Mouse (Mus musculus) heart, postnatal 14 days (tissue): ENCODE measurements around the gene 4632433K11Rik. TPM values are rescaled to one million over a fixed set of nuclear protein-coding genes. Genes with fewer than 3 reads are reported as not detected.
"Not testable (repeated sequence)": the region's sequence is repeated elsewhere in the genome, so short reads cannot be mapped to it uniquely, and the experiment has no call there.

Experiments used
- DNase-seq, 2 experiments: peaks; one replicate each; pipeline ENCODE4 v3.0.0; 2021 to 2022
- intact Hi-C: fragments of 180-260 bp; cut with DNase I; formaldehyde crosslinking; loops from one replicate; pipeline ENCODE4 v1.15.1; 2025
- total RNA-seq, 2 experiments: library from RNA; stranded (reverse); gene quantifications; 2 replicates each; pipeline ENCODE4 v1.2.3; 2021

The 4632433K11Rik gene
- total RNA-seq, 2 experiments from 2014 or later = not detected

- intact Hi-C loops = no loop called here
- DNase-seq = no peak
Measured at GRCm38 (mm10) chr7:5017931-5018330, 16.0 kb upstream of the 4632433K11Rik start.

- intact Hi-C loops, DNase-seq: not testable (repeated sequence)
Measured at GRCm38 (mm10) chr7:5019576-5019975, 14.3 kb upstream of the 4632433K11Rik start.

DNA sequence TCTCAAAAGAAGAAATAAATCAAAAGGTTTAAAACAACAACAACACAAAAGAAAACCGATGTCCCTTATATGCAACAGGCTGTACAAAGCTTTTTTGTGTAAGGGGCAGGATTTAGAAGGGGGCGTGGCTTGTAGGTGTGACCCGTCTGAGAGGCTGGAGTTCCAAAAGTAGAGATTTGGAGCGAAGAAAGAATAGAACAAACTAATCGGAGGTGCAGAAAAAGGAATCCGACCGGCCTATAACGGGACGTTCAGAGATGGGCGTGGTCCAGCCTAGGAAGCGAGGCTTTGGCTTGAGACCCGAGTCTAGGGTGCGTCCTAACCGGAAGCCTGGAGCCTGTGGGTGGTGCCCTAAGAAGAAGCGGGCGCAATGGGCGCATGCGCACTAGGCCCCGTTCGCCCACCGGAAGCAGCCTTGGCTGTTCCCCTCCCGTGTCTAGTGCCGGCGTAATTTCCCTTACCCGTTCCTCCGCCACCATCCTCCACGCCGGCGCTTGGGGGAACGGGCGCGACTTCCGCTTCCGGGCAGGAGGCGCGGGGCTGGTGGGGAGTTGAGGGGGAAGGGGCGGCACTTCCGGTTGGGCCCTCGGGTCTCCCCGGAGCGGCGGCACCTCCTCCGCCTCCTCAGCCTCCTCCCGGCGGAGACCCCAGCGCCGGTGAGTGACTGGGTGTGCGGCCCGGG lies 13.8 kb upstream of the 4632433K11Rik start, which contains the start of the genes Zfp865 and Ccdc106:
TSS of gene Zfp865 (plus strand) at position 377 of the 682 bp plus-strand sequence.
TSS of gene Ccdc106 (plus strand) at position 554 of the 682 bp plus-strand sequence.
- peak; percentile 99 for DNase-seq
- intact Hi-C loops = no loop called here

DNA sequence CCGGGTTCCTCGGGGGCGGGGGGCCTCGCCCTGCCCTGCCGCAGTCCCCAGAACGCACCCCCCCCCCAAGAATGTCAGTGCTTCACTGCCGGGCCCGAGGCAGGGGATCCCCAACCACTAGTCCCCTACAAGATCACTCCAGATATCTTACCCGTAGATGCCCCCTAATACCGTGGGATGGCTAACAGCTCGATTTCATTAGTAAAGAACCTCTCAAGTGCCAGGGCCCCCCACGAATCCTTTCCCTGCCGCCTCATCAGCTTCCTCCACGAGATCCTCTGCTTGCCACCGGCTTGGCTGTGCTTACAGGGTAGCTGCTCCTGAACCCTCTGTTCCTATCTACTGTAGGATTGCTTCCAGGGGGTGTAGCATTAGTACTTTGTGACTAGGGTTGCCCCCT lies 13.2 kb upstream of the 4632433K11Rik start:
- intact Hi-C loops = no loop called here
- DNase-seq = peak in 1 of 2 experiments; percentile 32

DNA sequence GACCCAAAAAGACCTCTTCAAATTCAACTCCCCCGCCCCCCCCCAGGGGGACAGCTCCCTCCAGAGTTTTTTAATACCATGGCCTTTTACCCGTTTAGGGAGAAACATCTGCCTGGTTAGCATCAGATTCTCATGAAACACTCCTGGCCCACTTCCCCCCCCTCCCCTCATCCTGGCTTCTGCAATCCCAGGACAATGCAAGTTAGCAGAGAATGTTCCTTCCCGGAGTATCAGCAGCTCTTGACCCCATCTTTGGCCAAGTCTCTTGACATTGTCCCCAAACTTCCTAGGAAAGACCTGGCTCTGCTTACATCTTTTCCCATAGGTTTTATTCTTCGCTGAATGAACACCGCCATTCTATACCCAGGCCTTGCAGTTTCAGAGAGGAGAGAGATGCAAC lies 12.7 kb upstream of the 4632433K11Rik start:
- intact Hi-C loops = no loop called here
- DNase-seq = no peak

- intact Hi-C loops = no loop called here
- no peak for DNase-seq
Measured at GRCm38 (mm10) chr7:5029543-5029942, 4.4 kb upstream of the 4632433K11Rik start.

DNA sequence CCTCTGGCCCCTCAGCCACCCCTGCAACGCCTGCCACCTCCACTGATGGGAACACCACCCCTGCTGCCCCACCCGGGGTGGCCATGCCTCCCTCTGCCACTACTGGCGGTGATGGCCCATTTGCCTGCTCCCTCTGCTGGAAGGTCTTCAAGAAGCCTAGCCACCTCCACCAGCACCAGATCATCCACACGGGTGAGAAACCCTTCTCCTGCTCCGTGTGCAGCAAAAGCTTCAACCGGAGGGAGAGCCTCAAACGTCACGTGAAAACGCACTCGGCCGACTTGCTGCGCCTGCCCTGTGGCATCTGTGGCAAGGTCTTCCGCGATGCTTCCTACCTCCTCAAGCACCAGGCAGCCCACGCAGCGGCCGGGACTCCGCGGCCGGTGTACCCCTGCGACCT lies 4.0 kb upstream of the 4632433K11Rik start:
- no peak for DNase-seq
- intact Hi-C loops = no loop called here

DNA sequence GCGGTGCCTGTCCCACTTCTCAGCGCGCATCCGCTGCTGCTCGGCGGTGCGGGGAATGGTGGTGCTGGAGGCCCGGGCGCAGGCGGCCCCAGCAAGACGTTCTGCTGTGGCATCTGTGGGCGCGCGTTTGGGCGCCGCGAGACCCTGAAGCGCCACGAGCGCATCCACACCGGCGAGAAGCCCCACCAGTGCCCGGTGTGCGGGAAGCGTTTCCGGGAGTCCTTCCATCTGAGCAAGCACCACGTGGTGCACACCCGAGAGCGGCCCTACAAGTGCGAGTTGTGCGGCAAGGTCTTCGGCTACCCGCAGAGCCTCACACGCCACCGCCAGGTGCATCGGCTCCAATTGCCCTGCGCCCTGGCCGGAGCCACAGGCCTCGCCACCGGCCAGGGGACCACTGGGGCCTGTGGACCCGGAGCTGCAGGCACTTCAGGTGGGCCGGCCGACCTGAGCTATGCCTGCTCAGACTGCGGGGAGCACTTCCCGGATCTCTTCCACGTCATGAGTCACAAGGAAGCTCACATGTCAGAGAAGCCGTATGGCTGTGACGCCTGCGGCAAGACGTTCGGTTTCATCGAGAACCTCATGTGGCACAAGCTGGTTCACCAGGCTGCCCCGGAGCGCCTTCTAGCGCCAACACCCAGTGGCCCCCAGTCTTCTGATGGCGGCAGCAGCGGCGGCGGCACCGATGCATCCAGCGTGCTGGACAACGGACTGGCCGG lies 3.2 kb upstream of the 4632433K11Rik start:
- intact Hi-C loops = no loop called here
- DNase-seq = no peak

DNA sequence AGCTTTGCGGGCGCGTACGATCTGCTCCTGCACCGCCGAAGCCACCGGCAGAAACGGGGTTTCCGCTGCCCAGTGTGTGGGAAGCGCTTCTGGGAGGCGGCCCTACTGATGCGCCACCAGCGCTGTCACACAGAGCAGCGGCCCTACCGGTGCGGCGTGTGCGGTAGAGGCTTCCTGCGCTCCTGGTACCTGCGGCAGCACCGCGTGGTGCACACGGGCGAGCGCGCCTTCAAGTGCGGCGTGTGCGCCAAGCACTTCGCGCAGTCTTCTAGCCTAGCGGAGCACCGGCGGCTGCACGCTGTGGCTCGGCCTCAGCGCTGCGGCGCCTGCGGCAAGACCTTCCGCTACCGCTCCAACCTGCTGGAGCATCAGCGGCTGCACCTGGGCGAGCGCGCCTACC lies 2.4 kb upstream of the 4632433K11Rik start:
- intact Hi-C loops = no loop called here
- no peak for DNase-seq

GRCm38 (mm10) chr7:5035628-5036027 lies 1.7 kb downstream of the 4632433K11Rik start:
- intact Hi-C loops = no loop called here

GRCm38 (mm10) chr7:5036136-5036535 lies 2.2 kb downstream of the 4632433K11Rik start:
- intact Hi-C loops = no loop called here

More at GRCm38 (mm10) chr7:5035628-5036027, 1.7 kb downstream of the 4632433K11Rik start:
- no peak for DNase-seq

GRCm38 (mm10) chr7:5037026-5037425 lies 3.1 kb downstream of the 4632433K11Rik start:
- intact Hi-C loops = no loop called here
- DNase-seq = no peak

More at GRCm38 (mm10) chr7:5036136-5036535, 2.2 kb downstream of the 4632433K11Rik start:
- DNase-seq = no peak

DNA sequence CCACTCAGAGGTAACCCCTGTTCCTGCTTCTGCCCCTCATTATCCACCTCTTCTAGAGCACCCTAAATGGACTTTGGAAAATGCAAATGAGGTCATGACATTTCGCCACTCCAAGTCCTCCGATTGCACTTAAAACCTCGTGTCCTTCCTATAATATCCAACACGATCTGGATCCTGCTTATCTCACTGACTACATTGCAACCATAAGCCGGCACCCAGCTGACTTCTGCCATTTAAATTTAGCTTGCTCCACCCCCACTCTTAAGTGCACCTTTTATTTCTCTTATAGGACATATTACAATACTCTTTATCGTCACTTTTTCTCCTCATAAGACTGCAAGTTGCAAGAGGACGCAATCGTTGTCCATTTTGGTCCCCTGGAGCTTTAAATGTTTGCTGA lies 3.5 kb downstream of the 4632433K11Rik start:
- intact Hi-C loops = no loop called here
- DNase-seq = no peak

- intact Hi-C loops = no loop called here
- DNase-seq = peak; percentile 94 to 95
Measured at GRCm38 (mm10) chr7:5038109-5038732, 4.3 kb downstream of the 4632433K11Rik start, which contains the start of gene Zfp784. TSS of gene Zfp784 (minus strand) at chr7:5038446.

DNA sequence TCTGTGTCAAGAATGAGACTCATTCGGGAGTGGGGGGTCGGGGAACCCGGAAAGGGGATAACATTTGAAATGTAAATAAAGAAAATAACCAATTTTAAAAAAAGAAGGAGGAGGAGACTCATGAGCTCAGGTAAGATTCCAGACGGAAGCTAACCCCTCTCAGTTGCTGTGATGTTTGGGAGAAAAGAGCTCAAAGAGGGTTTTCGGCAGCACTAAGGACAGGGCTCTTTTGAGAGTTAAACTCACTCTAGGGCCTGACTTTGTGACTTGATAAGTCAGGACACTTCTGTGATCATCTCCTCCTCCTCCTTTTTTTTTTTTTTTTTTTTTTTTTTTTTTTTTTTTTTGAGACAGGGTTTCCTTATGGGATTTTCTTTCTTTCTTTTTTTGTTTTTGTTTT lies 5.0 kb downstream of the 4632433K11Rik start:
- no peak for DNase-seq
- intact Hi-C loops = no loop called here

DNA sequence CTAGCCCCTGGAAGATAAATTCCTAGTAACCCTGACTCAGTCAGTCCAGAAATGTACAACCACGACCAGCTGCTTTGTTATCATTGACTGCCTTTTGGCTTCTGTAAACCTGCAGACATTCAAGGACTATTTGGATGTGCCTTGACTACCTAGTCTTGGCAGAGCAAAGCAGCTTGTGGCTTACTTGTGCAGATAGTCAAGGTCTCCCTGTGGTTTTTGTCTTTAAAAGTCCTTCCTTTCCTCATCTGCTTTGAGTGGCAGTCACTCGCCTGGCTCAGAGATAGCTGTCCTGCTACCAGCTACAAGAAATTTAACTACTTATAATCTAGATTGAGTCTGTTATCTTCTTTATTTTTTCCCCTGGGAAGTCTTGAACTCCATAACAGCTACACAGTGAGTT lies 11.1 kb downstream of the 4632433K11Rik start:
- no peak for DNase-seq
- intact Hi-C loops = loop anchor here (5.0 kb wide), 1 partner anchor 33 kb away; the partner anchor contains the start of genes Fiz1 and Zfp524

DNA sequence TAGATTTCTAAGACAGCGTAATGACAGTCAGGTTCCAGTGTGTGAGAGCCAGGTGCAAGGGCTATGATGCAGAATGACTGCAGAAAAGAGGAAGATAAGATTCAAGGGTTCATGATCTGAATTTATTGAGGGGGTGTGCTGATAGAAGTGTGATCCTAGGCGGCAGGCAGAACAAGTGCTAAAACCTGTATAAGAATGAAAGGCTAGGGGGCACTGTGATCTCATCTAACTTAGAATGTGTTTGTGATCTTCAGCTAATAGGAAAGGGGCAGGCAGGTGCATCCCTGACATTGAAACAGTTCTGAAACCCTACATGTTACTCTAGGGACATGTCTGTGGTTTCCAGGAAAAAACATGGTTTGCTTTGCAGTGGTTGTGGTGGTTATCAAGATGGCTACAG lies 12.2 kb downstream of the 4632433K11Rik start:
- DNase-seq = no peak
- intact Hi-C loops = loop anchor here (5.0 kb wide), 1 partner anchor 34 kb away; the partner anchor contains the start of genes Fiz1 and Zfp524

DNA sequence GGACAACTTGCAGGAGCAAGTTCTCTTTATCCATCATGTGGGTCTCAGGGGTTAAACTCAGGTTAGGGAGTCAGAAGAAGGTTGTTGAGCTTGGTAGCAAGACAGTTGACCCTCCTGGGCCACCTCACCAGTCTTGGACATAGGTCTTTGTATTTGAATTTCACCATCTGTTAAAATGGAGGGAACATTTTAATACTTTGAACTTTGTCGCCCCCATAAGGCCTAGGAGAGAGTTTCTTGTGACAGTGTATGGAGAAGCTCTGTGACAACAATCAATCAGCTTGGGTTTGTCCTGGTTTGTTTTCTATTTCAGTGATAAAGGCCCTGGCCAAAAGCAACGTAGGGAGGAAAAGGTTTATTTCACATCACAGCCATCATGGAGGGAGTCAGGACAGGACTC lies 13.4 kb downstream of the 4632433K11Rik start:
- intact Hi-C loops = loop anchor here (1.0 to 5.0 kb wide), 2 partner anchors 35 to 104 kb away; partner anchors contain the start of genes Fiz1 and Zfp524
- DNase-seq = peak in 1 of 2 experiments; percentile 42

DNA sequence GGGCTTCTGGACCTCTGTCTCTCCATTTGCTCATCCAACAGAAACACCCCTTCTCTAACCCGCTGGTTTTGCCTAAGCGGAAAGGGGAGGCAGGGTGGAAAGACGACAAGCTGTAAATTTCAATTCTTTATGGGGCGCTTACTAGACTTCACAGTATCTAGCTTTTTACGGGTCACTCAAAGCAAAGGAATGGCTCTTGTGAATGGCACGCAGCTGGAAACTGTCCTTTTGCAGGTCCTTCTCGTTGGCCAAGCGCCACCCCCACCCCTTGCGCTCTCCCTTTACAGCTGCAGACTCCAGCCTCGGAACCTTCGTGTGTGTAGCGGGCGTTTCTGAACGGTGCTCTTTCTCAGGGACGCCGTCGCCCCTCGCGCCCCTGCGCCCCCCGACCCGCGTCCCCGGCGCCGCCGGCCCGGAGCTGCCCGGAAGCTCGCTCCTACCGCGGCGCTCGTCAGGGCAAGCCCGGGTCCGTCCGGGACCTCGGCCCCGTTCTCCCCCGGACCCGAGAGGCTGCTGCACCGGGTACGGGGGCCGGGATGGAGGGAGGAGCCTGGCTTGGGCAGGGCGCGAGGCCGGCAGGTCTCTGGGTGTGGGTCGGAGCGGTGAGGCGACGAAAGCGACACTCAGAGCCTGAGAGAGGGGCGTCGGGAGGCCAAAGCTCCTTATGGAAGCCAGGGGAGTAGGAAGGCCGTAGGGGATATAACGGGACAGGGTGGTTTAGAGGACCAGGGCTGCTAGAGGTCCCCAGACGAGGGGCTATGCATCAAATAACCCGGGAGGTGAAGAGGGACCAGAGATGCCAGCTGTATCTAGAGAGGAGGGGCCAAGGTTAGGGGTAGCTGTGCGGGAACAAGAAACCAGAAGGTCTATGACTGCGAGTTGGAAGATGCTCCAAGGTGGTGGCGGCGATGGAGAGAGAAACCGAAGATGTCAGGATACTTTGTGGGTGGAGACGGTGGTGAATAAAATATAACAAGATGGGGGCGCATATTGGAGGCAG lies 17.6 kb downstream of the 4632433K11Rik start, which contains the start of gene Zfp580:
TSS of gene Zfp580 (plus strand) at position 346 of the 1,000 bp plus-strand sequence.
- peak; percentile 81 to 85 for DNase-seq
- intact Hi-C loops = loop anchor here (10.0 kb wide), 1 partner anchor 497 kb away; no protein-coding TSS in a partner anchor
